Mouse (Mus musculus): Measurements from ENCODE around the gene 0610010K14Rik. TPM values are rescaled to one million over a fixed set of nuclear protein-coding genes. Genes with fewer than 3 reads are reported as not detected.

Gene 0610010K14Rik
- total and polyA plus RNA-seq, 3 experiments, result 27.7 to 153 (median 75.2) TPM

DNA sequence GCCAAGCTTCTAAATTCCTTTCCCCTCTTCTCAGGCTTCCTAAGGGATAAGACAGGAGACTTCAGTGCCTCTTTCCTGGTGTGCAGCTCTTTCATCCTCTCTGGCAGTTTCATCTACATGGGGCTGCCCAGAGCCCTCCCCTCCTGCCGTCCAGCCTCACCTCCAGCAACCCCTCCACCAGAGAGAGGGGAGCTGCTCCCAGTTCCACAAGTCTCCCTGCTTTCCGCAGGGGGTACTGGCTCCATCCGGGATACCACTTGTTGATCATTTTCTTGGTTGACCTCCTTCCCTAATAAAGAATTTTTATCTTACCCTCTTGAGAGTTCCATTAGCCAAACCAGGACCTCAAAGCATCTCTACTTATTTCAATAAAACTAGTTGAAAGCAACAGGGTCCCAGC lies 21.6 kb downstream of the 0610010K14Rik start:
- Histone ChIP-seq H3K4me2 (ENCODE audit: insufficient read depth, low read depth, poor library complexity, severe bottlenecking) (no peak overlapping the region), H3K79me2 (replicated peaks; ENCODE audit: control insufficient read depth, extremely low read depth, insufficient read depth, poor library complexity, severe bottlenecking) (no peaks in the 10 kb centered on the region), H3K27ac (ENCODE audit: insufficient read depth, low read depth) (no peak overlapping the region), H3K4me3 (replicated peaks in 1 of 3; ENCODE audit: low read depth in 2 of 3, low read length in 2 of 3, poor library complexity in 1 of 3) (no peak overlapping the region), H3K9me3 (replicated peaks; ENCODE audit: low read length) (no peaks in the 10 kb centered on the region), H3K4me1 (ENCODE audit: control insufficient read depth in 1 of 2, insufficient read depth in 2 of 2) (peaks cover 11 to 20% of the 10 kb centered on the region in 2 experiments; a peak in 3 of 4 replicates), H3K36me3 (replicated peaks in 1 of 2; ENCODE audit: control insufficient read depth in 1 of 2, insufficient read depth in 1 of 2, low read length in 1 of 2) (peaks cover 5 to 48% of the 10 kb centered on the region in 2 experiments), H3K9ac (ENCODE audit: insufficient read depth, low read depth) (no peak overlapping the region), H3K27me3 (replicated peaks) (no peaks in the 10 kb centered on the region)
- in situ Hi-C loops (cut with MboI; ENCODE audit: low pct_ligation_motif_present, low pct_unique_long_range_greater_than_20kb, low sequenced_read_pairs) (no loop called here), dilution Hi-C loops (cut with MboI; ENCODE audit: extremely low pct_ligation_motif_present, extremely low pct_unique_long_range_greater_than_20kb, low sequenced_read_pairs) (no loop called here)
- TF ChIP-seq NRF1 (IDR thresholded peaks at IDR 0.05; ENCODE audit: low read depth, low read length), result no peak
- TF ChIP-seq MXI1 (IDR thresholded peaks at IDR 0.05; ENCODE audit: low read depth, low read length), result no peak
- TF ChIP-seq EP300 (IDR thresholded peaks at IDR 0.05; ENCODE audit: low read length), result no peak
- no peak for TF ChIP-seq RAD21 (IDR thresholded peaks at IDR 0.05; ENCODE audit: low read depth, low read length)
- no peak for TF ChIP-seq SIN3A (IDR thresholded peaks at IDR 0.05; ENCODE audit: low read length)
- no peak for TF ChIP-seq MAFK (IDR thresholded peaks at IDR 0.05; ENCODE audit: insufficient replicate concordance, low read length)
- no peak for TF ChIP-seq E2F4 (IDR thresholded peaks at IDR 0.05; ENCODE audit: insufficient replicate concordance, low read depth, low read length)
- no peak for TF ChIP-seq CHD1 (IDR thresholded peaks at IDR 0.05; ENCODE audit: low read depth, low read length)
- no peak for TF ChIP-seq GABPA (IDR thresholded peaks at IDR 0.05; ENCODE audit: insufficient replicate concordance, low read depth, low read length)
- no peak for TF ChIP-seq BHLHE40 (IDR thresholded peaks at IDR 0.05; ENCODE audit: low read depth, low read length)
- TF ChIP-seq ETS1 (conservative IDR thresholded peaks at IDR 0.05; ENCODE audit: low read depth, low read length), result no peak
- no peak for TF ChIP-seq SMC3 (IDR thresholded peaks at IDR 0.05; ENCODE audit: low read depth, low read length)
- TF ChIP-seq RCOR1 (conservative IDR thresholded peaks at IDR 0.05; ENCODE audit: low read depth, low read length), result no peak
- no peak for TF ChIP-seq JUN (IDR thresholded peaks at IDR 0.05; ENCODE audit: insufficient read depth, low read depth, low read length)
- no peak for TF ChIP-seq ELF1 (IDR thresholded peaks at IDR 0.05; ENCODE audit: low read depth, low read length)
- TF ChIP-seq JUND (conservative IDR thresholded peaks at IDR 0.05; ENCODE audit: low read depth, low read length), result no peak
- no peak for TF ChIP-seq IRF4 (IDR thresholded peaks at IDR 0.05; ENCODE audit: low read depth, low read length)
- no peak for TF ChIP-seq TBP (conservative IDR thresholded peaks at IDR 0.05; ENCODE audit: low read depth, low read length)
- no peak for DNase-seq (ENCODE audit: extremely low read depth)

DNA sequence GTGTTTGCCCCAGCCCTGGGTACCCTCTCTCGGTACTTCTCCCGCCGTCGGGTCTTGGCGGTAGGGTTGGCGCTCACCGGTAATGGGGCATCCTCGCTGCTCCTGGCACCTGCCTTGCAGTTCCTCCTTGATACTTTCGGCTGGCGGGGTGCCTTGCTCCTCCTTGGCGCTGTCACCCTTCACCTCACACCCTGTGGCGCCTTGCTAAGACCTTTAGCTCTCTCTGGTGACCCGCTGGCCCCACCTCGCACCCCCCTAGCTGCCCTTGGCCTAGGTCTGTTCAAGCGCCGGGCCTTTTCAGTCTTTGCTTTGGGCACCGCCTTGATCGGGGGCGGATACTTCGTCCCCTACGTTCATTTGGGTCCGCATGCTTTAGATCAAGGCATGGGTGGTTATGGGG lies 22.4 kb downstream of the 0610010K14Rik start:
- H3K4me2 ChIP-seq (ENCODE audit: insufficient read depth, low read depth, poor library complexity, severe bottlenecking), result no peak overlapping the region
- no peaks in the 10 kb centered on the region for H3K79me2 ChIP-seq (replicated peaks; ENCODE audit: control insufficient read depth, extremely low read depth, insufficient read depth, poor library complexity, severe bottlenecking)
- no peak overlapping the region for H3K9ac ChIP-seq (ENCODE audit: insufficient read depth, low read depth)
- TF ChIP-seq MAX (IDR thresholded peaks at IDR 0.05; ENCODE audit: low read length), result no peak
- TF ChIP-seq USF2 (conservative IDR thresholded peaks at IDR 0.05; ENCODE audit: low read depth, low read length), result no peak
- no peak for TF ChIP-seq BHLHE40 (IDR thresholded peaks at IDR 0.05; ENCODE audit: low read depth, low read length)
- no peak for TF ChIP-seq ZKSCAN1 (IDR thresholded peaks at IDR 0.05; ENCODE audit: borderline replicate concordance, low read depth, low read length)
- no peak for TF ChIP-seq IRF4 (IDR thresholded peaks at IDR 0.05; ENCODE audit: low read depth, low read length)
- no peak for TF ChIP-seq NRF1 (IDR thresholded peaks at IDR 0.05; ENCODE audit: low read depth, low read length)
- TF ChIP-seq ZNF384 (IDR thresholded peaks at IDR 0.05; ENCODE audit: low read depth, low read length), result no peak
- no peak for TF ChIP-seq E2F4 (IDR thresholded peaks at IDR 0.05; ENCODE audit: insufficient replicate concordance, low read depth, low read length)
- TF ChIP-seq USF1 (IDR thresholded peaks at IDR 0.05; ENCODE audit: low read depth, low read length), result no peak
- no peak for TF ChIP-seq MXI1 (IDR thresholded peaks at IDR 0.05; ENCODE audit: low read depth, low read length)
- TF ChIP-seq JUND (conservative IDR thresholded peaks at IDR 0.05; ENCODE audit: low read depth, low read length), result no peak
- TF ChIP-seq POLR2A (IDR thresholded peaks at IDR 0.05; ENCODE audit: low read depth, low read length), result no peak
- no peak for TF ChIP-seq JUN (IDR thresholded peaks at IDR 0.05; ENCODE audit: insufficient read depth, low read depth, low read length)
- TF ChIP-seq ETS1 (conservative IDR thresholded peaks at IDR 0.05; ENCODE audit: low read depth, low read length), result no peak
- TF ChIP-seq ELF1 (IDR thresholded peaks at IDR 0.05; ENCODE audit: low read depth, low read length), result no peak
- TF ChIP-seq ZC3H11A (IDR thresholded peaks at IDR 0.05; ENCODE audit: low read depth, low read length), result no peak
- TF ChIP-seq CHD1 (IDR thresholded peaks at IDR 0.05; ENCODE audit: low read depth, low read length), result no peak
- no peak for TF ChIP-seq SMC3 (IDR thresholded peaks at IDR 0.05; ENCODE audit: low read depth, low read length)
- TF ChIP-seq SIN3A (IDR thresholded peaks at IDR 0.05; ENCODE audit: low read length), result no peak
- no peak for TF ChIP-seq MEF2A (IDR thresholded peaks at IDR 0.05; ENCODE audit: borderline replicate concordance, low read depth, low read length)
- H3K4me1 ChIP-seq (ENCODE audit: control insufficient read depth in 1 of 2, insufficient read depth in 2 of 2), result peaks cover 11 to 20% of the 10 kb centered on the region in 2 experiments; a peak in 3 of 4 replicates
- peaks cover 5 to 48% of the 10 kb centered on the region in 2 experiments for H3K36me3 ChIP-seq (replicated peaks in 1 of 2; ENCODE audit: control insufficient read depth in 1 of 2, insufficient read depth in 1 of 2, low read length in 1 of 2)
- DNase-seq (ENCODE audit: extremely low read depth), result no peak
- no peak overlapping the region for H3K27ac ChIP-seq (ENCODE audit: insufficient read depth, low read depth)
- no peaks in the 10 kb centered on the region for H3K27me3 ChIP-seq (replicated peaks)
- H3K9me3 ChIP-seq (replicated peaks; ENCODE audit: low read length), result no peaks in the 10 kb centered on the region
- in situ Hi-C loops (cut with MboI; ENCODE audit: low pct_ligation_motif_present, low pct_unique_long_range_greater_than_20kb, low sequenced_read_pairs) (no loop called here), dilution Hi-C loops (cut with MboI; ENCODE audit: extremely low pct_ligation_motif_present, extremely low pct_unique_long_range_greater_than_20kb, low sequenced_read_pairs) (no loop called here)
- no peak overlapping the region for H3K4me3 ChIP-seq (replicated peaks in 1 of 3; ENCODE audit: low read depth in 2 of 3, low read length in 2 of 3, poor library complexity in 1 of 3)

All from CH12.LX (cell line).